Mouse (Mus musculus): ENCODE measurements around the gene Ccser1.

Gene Ccser1

GRCm38 (mm10) chr6:61311324-61312091, 131.4 kb downstream of the Ccser1 start:
- TF ChIP-seq GATA4 (IDR thresholded peaks at IDR 0.05; ENCODE audit: insufficient replicate concordance, low read length) = no peak

GRCm38 (mm10) chr6:61315884-61316601, 135.9 kb downstream of the Ccser1 start:
- no peak for TF ChIP-seq GATA4 (IDR thresholded peaks at IDR 0.05; ENCODE audit: insufficient replicate concordance, low read length)

- no peak for TF ChIP-seq GATA4 (IDR thresholded peaks at IDR 0.05; ENCODE audit: insufficient replicate concordance, low read length)
Measured at GRCm38 (mm10) chr6:61320842-61321241, 140.7 kb downstream of the Ccser1 start.

GRCm38 (mm10) chr6:61322328-61322727, 142.2 kb downstream of the Ccser1 start:
- no peak for TF ChIP-seq GATA4 (IDR thresholded peaks at IDR 0.05; ENCODE audit: insufficient replicate concordance, low read length)

GRCm38 (mm10) chr6:61326131-61326530, 146.0 kb downstream of the Ccser1 start:
- no peak for TF ChIP-seq GATA4 (IDR thresholded peaks at IDR 0.05; ENCODE audit: insufficient replicate concordance, low read length)

- TF ChIP-seq GATA4 (IDR thresholded peaks at IDR 0.05; ENCODE audit: insufficient replicate concordance, low read length) = no peak
Measured at GRCm38 (mm10) chr6:61328981-61329380, 148.9 kb downstream of the Ccser1 start.

GRCm38 (mm10) chr6:61329593-61330540, 149.7 kb downstream of the Ccser1 start:
- TF ChIP-seq GATA4 (IDR thresholded peaks at IDR 0.05; ENCODE audit: insufficient replicate concordance, low read length) = no peak

- no peak for TF ChIP-seq GATA4 (IDR thresholded peaks at IDR 0.05; ENCODE audit: insufficient replicate concordance, low read length)
Measured at GRCm38 (mm10) chr6:61334466-61334865, 154.3 kb downstream of the Ccser1 start.

GRCm38 (mm10) chr6:61347045-61347838, 167.1 kb downstream of the Ccser1 start:
- TF ChIP-seq GATA4 (IDR thresholded peaks at IDR 0.05; ENCODE audit: insufficient replicate concordance, low read length) = no peak

GRCm38 (mm10) chr6:61363722-61364121, 183.6 kb downstream of the Ccser1 start:
- no peak for TF ChIP-seq GATA4 (IDR thresholded peaks at IDR 0.05; ENCODE audit: insufficient replicate concordance, low read length)

GRCm38 (mm10) chr6:61382526-61382925, 202.4 kb downstream of the Ccser1 start:
- no peak for TF ChIP-seq GATA4 (IDR thresholded peaks at IDR 0.05; ENCODE audit: insufficient replicate concordance, low read length)

GRCm38 (mm10) chr6:61382991-61383390, 202.9 kb downstream of the Ccser1 start:
- TF ChIP-seq GATA4 (IDR thresholded peaks at IDR 0.05; ENCODE audit: insufficient replicate concordance, low read length) = no peak

- TF ChIP-seq GATA4 (IDR thresholded peaks at IDR 0.05; ENCODE audit: insufficient replicate concordance, low read length) = no peak
Measured at GRCm38 (mm10) chr6:61387046-61387445, 206.9 kb downstream of the Ccser1 start.

GRCm38 (mm10) chr6:61427490-61427889, 247.4 kb downstream of the Ccser1 start:
- no peak for TF ChIP-seq GATA4 (IDR thresholded peaks at IDR 0.05; ENCODE audit: insufficient replicate concordance, low read length)
